Mouse (Mus musculus) embryonic fibroblast, embryonic 13.5 days (primary cell): ENCODE measurements around the gene Smox.

ENCODE experiments used
- CTCF ChIP-seq: IDR thresholded peaks from 2 replicates; pipeline ENCODE4 v1.5.1; 2011; ENCODE audit warnings: mild to moderate bottlenecking, control low read depth, low read length, moderate library complexity, borderline replicate concordance; ENCODE audit not compliant: insufficient read depth
- POLR2A ChIP-seq: IDR thresholded peaks from 2 replicates; pipeline ENCODE4 v1.6.1; 2011; ENCODE audit warnings: low read depth, mild to moderate bottlenecking, control low read depth, low read length, moderate library complexity

DNA sequence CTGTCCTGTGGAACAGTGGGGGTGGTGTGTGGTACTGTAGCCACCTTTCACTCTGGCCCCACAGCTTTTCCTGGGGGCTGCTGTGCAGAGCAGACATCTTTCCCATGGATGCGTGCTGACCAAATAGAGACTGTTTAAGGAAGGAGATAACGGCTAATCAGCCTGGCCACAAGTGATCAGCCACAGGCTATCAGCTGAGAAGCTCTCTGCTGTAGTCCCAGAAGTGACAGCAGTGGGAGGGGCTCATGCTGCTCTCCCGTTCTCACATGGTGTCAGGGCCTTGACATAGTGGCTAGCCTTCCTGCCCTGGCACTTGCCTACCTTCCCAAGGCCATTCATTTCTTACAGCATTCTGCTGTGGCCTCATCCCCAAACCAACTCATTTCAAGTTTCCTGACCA, 27.5 kb downstream of the Smox start:
- TF ChIP-seq CTCF: no peak
- no peak for TF ChIP-seq POLR2A
